Mouse (Mus musculus): ENCODE data around the gene Chrm1. TPM values are rescaled to one million over a fixed set of nuclear protein-coding genes. Genes with fewer than 3 reads are reported as not detected.
"Not testable (repeated sequence)": the region's sequence is repeated elsewhere in the genome, so short reads cannot be mapped to it uniquely, and the experiment has no call there.

Chrm1 gene
- polyA plus RNA-seq, 1 experiment from 2014 or later, result 0.06 TPM

DNA sequence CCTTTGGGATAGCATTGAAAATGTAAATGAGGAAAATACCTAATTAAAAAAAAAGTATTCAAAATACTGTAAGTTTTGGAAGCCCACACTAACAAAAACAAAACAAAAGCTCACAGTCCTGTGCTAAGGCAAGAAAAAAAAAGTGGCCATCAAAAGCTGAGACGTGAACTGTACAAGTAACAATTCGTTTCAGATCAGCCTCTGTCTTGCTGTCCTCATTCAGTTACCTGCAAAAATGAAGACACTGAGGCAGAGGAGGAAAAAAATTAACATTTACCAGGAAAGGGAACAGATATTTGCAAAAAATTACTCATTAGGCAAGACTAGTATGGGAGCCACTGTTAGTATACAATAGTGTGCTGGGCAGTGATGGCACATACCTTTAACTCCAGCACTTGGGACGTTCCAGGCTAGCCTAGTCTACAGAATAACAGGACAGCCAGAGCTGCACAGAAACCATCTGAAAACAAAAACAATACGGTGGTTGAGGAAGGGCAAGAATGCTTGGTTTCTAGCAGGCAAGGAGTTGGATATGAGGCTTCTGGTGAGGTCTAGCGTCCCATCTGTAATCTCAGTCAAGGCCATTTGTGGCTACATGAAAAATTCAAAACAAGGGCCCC, 64.0 kb downstream of the Chrm1 start:
- no peak for ATAC-seq (replicated peaks; ENCODE audit: insufficient number of reproducible peaks, low FRiP score, low TSS enrichment, low read depth)
- H3K27ac ChIP-seq (replicated peaks; ENCODE audit: low read depth, low read length), result no peak overlapping the region
- no peaks in the 10 kb centered on the region for H3K9me3 ChIP-seq (replicated peaks; ENCODE audit: control insufficient read depth, low read length)
- WGBS, result 25% methylated on average over 5 of the region's 5 CpGs
- H3K4me2 ChIP-seq (ENCODE audit: low read depth, low read length), result no peak overlapping the region
- H3K27me3 ChIP-seq (ENCODE audit: control insufficient read depth, insufficient read depth, low read length), result no peaks in the 10 kb centered on the region
- H3K4me1 ChIP-seq (ENCODE audit: control insufficient read depth, insufficient read depth, low read length), result no peaks in the 10 kb centered on the region
- H3K36me3 ChIP-seq (replicated peaks; ENCODE audit: control insufficient read depth, insufficient read depth, low read depth, low read length), result peaks cover 21% of the 10 kb centered on the region
- no peak overlapping the region for H3K9ac ChIP-seq (replicated peaks; ENCODE audit: low read length)
- no peak for DNase-seq (ENCODE audit: low spot score)
- no peak overlapping the region for H3K4me3 ChIP-seq (ENCODE audit: low read depth, low read length)

DNA sequence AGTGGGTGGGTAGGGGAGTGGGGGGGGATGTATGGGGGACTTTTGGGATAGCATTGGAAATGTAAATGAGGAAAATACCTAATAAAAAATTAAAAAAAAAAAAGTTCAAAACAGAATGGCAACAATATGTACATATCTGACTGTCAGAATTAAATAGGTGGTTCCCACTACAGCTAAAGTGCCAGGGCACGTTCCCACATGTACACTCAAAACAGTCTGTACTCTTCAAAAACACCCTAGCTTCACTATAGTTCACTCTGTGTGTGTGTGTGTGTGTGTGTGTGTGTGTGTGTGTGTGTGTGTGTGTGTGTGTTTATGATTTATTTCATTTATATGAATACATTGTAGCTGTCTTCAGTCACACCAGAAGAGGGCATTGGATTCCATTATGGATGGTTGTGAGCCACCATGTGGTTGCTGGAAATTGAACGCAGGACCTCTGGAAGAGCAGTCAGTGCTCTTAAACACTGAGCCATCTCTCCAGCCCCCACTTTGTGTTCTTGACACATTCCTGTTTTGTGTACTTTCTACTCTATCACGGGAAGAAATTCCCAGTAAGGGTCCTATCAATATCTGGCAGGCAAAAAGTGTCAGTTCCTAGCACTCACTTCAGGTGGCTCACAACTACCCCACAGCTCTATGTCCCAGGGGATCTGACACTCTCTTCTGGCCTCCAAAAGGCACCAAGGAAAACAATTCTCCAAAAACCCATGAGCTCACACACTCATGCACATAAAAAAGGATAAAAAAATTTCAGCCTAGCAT, 64.9 kb downstream of the Chrm1 start:
- H3K4me3 ChIP-seq (ENCODE audit: low read depth, low read length); H3K9me3 ChIP-seq (replicated peaks; ENCODE audit: control insufficient read depth, low read length); H3K9ac ChIP-seq (replicated peaks; ENCODE audit: low read length); H3K27ac ChIP-seq (replicated peaks; ENCODE audit: low read depth, low read length); H3K4me2 ChIP-seq (ENCODE audit: low read depth, low read length); DNase-seq (ENCODE audit: low spot score); H3K27me3 ChIP-seq (ENCODE audit: control insufficient read depth, insufficient read depth, low read length); ATAC-seq (replicated peaks; ENCODE audit: insufficient number of reproducible peaks, low FRiP score, low TSS enrichment, low read depth); H3K4me1 ChIP-seq (ENCODE audit: control insufficient read depth, insufficient read depth, low read length): not testable (repeated sequence)
- 53% methylated on average over 3 of the region's 3 CpGs for WGBS
- peaks cover 21% of the 10 kb centered on the region for H3K36me3 ChIP-seq (replicated peaks; ENCODE audit: control insufficient read depth, insufficient read depth, low read depth, low read length)

Other genes with a start within 250 kb of the Chrm1 start
- gene Slc22a8, start 72.5 kb upstream of the Chrm1 start, polyA plus RNA-seq (2014; fragmentation: Nextera tagmentation; extraction: Ambion mirVana), result 0.06 TPM in 1 of 2 replicates, not detected in the other
- gene Slc22a6, start 45.8 kb upstream of the Chrm1 start, polyA plus RNA-seq (2014; fragmentation: Nextera tagmentation; extraction: Ambion mirVana), result 0.10 and 0.29 TPM in 2 replicates
- gene Slc3a2, start 59.6 kb downstream of the Chrm1 start, polyA plus RNA-seq (2014; fragmentation: Nextera tagmentation; extraction: Ambion mirVana), result 120 and 125 TPM in 2 replicates
- gene Wdr74, start 72.0 kb downstream of the Chrm1 start, polyA plus RNA-seq (2014; fragmentation: Nextera tagmentation; extraction: Ambion mirVana), result 91.0 and 92.3 TPM in 2 replicates
- 1.1 and 1.8 TPM in 2 replicates for gene 1700092M07Rik, start 76.9 kb downstream of the Chrm1 start, polyA plus RNA-seq (2014; fragmentation: Nextera tagmentation; extraction: Ambion mirVana)
- gene Stx5a, start 77.6 kb downstream of the Chrm1 start, polyA plus RNA-seq (2014; fragmentation: Nextera tagmentation; extraction: Ambion mirVana), result 107 and 110 TPM in 2 replicates
- 230 and 238 TPM in 2 replicates for gene Nxf1, start 93.3 kb downstream of the Chrm1 start, polyA plus RNA-seq (2014; fragmentation: Nextera tagmentation; extraction: Ambion mirVana)
- 191 and 197 TPM in 2 replicates for gene Tmem223, start 107.2 kb downstream of the Chrm1 start, polyA plus RNA-seq (2014; fragmentation: Nextera tagmentation; extraction: Ambion mirVana)
- 44.8 and 51.2 TPM in 2 replicates for gene Tmem179b, start 110.7 kb downstream of the Chrm1 start, polyA plus RNA-seq (2014; fragmentation: Nextera tagmentation; extraction: Ambion mirVana)
- 19.0 and 19.9 TPM in 2 replicates for gene Taf6l, start 122.6 kb downstream of the Chrm1 start, polyA plus RNA-seq (2014; fragmentation: Nextera tagmentation; extraction: Ambion mirVana)
- gene Polr2g, start 134.8 kb downstream of the Chrm1 start, polyA plus RNA-seq (2014; fragmentation: Nextera tagmentation; extraction: Ambion mirVana), result 199 and 202 TPM in 2 replicates
- gene Zbtb3, start 138.8 kb downstream of the Chrm1 start, polyA plus RNA-seq (2014; fragmentation: Nextera tagmentation; extraction: Ambion mirVana), result 6.0 and 8.0 TPM in 2 replicates
- gene Ttc9c, start 155.5 kb downstream of the Chrm1 start, polyA plus RNA-seq (2014; fragmentation: Nextera tagmentation; extraction: Ambion mirVana), result 63.0 and 68.7 TPM in 2 replicates
- gene Hnrnpul2, start 156.2 kb downstream of the Chrm1 start, polyA plus RNA-seq (2014; fragmentation: Nextera tagmentation; extraction: Ambion mirVana), result 6.7 and 6.8 TPM in 2 replicates
- not detected in 2 replicates for gene AC129217.1, start 166.0 kb downstream of the Chrm1 start, polyA plus RNA-seq (2014; fragmentation: Nextera tagmentation; extraction: Ambion mirVana)
- 29.9 and 39.1 TPM in 2 replicates for gene Bscl2, start 173.7 kb downstream of the Chrm1 start, polyA plus RNA-seq (2014; fragmentation: Nextera tagmentation; extraction: Ambion mirVana)
- 39.8 and 44.8 TPM in 2 replicates for gene Gng3, start 175.4 kb downstream of the Chrm1 start, polyA plus RNA-seq (2014; fragmentation: Nextera tagmentation; extraction: Ambion mirVana)
- gene Lrrn4cl, start 187.0 kb downstream of the Chrm1 start, polyA plus RNA-seq (2014; fragmentation: Nextera tagmentation; extraction: Ambion mirVana), result 0.10 and 0.49 TPM in 2 replicates
- 184 and 189 TPM in 2 replicates for gene Ubxn1, start 207.7 kb downstream of the Chrm1 start, polyA plus RNA-seq (2014; fragmentation: Nextera tagmentation; extraction: Ambion mirVana)
- 56.1 and 62.0 TPM in 2 replicates for gene Uqcc3, start 217.1 kb downstream of the Chrm1 start, polyA plus RNA-seq (2014; fragmentation: Nextera tagmentation; extraction: Ambion mirVana)
- gene Lbhd1, start 219.9 kb downstream of the Chrm1 start, polyA plus RNA-seq (2014; fragmentation: Nextera tagmentation; extraction: Ambion mirVana), result 116 and 122 TPM in 2 replicates
- not detected in 2 replicates for gene Gm49403, start 220.1 kb downstream of the Chrm1 start, polyA plus RNA-seq (2014; fragmentation: Nextera tagmentation; extraction: Ambion mirVana)
- gene 1810009A15Rik, start 225.1 kb downstream of the Chrm1 start, polyA plus RNA-seq (2014; fragmentation: Nextera tagmentation; extraction: Ambion mirVana), result 111 and 126 TPM in 2 replicates
- gene Gm49416, start 225.1 kb downstream of the Chrm1 start, polyA plus RNA-seq (2014; fragmentation: Nextera tagmentation; extraction: Ambion mirVana), result 0.34 TPM in 1 of 2 replicates, not detected in the other
- 30.5 and 34.6 TPM in 2 replicates for gene Ints5, start 229.2 kb downstream of the Chrm1 start, polyA plus RNA-seq (2014; fragmentation: Nextera tagmentation; extraction: Ambion mirVana)
- 97.4 and 114 TPM in 2 replicates for gene Ganab, start 234.3 kb downstream of the Chrm1 start, polyA plus RNA-seq (2014; fragmentation: Nextera tagmentation; extraction: Ambion mirVana)

Measured in embryonic facial prominence, embryonic 11.5 days (tissue).